Mouse (Mus musculus): ENCODE measurements around the gene Cbx1. TPM values are rescaled to one million over a fixed set of nuclear protein-coding genes. Genes with fewer than 3 reads are reported as not detected.

Gene Cbx1
- total RNA-seq (2014; rRNA removed) (57.0 and 62.4 TPM in 2 replicates), polyA plus RNA-seq (2015; fragmentation: Nextera tagmentation; extraction: Ambion mirVana) (53.7 and 55.6 TPM in 2 replicates)

- peak within 1 kb of the TSS; percentile 79 for H3K4me2 ChIP-seq (ENCODE audit: low read depth)
- H3K4me3 ChIP-seq (ENCODE audit: low read depth, low read length): peak within 1 kb of the TSS; percentile 93
- no peaks in the 10 kb centered on the region for H3K27me3 ChIP-seq (ENCODE audit: insufficient read depth, low read length)
- no peaks in the 10 kb centered on the region for H3K36me3 ChIP-seq (ENCODE audit: insufficient read depth)
- TF ChIP-seq CTCF (IDR thresholded peaks at IDR 0.05; ENCODE audit: low read depth): no peak
- H3K4me1 ChIP-seq (ENCODE audit: insufficient read depth): peaks cover 8% of the 10 kb centered on the region; the same call in 1 of the 2 replicates
- ATAC-seq (peak; percentile 100), DNase-seq (peak; percentile 94)
- no peaks in the 10 kb centered on the region for H3K9me3 ChIP-seq (ENCODE audit: low read length)
- 3% methylated on average over 93 of the region's 93 CpGs for WGBS
- H3K27ac ChIP-seq (ENCODE audit: low read depth, low read length): peak within 1 kb of the TSS; percentile 92
- H3K9ac ChIP-seq: peak within 1 kb of the TSS; percentile 92
Observed at GRCm38 (mm10) chr11:96788871-96789795, at the start of gene Cbx1. TSS of gene Cbx1 (plus strand) at chr11:96789127.

DNA sequence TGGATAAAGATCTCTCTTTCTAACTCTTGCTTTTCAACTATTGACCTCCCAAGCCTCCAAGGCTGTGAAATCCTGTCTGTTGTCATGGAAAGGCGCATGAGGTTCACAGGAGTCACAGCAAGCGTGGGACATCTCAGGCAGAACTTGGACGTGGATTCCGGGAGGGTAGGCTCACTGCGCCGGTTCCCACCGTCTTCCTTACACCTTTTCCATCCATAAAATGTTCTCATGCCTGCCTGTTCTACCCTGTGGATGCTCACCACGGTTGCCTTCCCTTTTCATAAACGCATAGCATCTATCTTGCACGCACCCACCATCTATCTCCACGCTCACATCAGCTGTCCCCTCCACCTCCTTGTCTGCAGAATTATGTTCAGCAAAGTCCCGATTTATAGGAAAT, 48.1 kb upstream of the Cbx1 start:
- Histone ChIP-seq H3K4me1 (ENCODE audit: insufficient read depth) (no peaks in the 10 kb centered on the region; the same call in 1 of the 2 replicates), H3K4me3 (ENCODE audit: low read depth, low read length) (no peak overlapping the region), H3K27ac (ENCODE audit: low read depth, low read length) (no peak overlapping the region), H3K4me2 (ENCODE audit: low read depth) (no peak overlapping the region), H3K9ac (no peak overlapping the region), H3K27me3 (ENCODE audit: insufficient read depth, low read length) (peaks cover 38% of the 10 kb centered on the region), H3K9me3 (ENCODE audit: low read length) (no peaks in the 10 kb centered on the region), H3K36me3 (ENCODE audit: insufficient read depth) (no peaks in the 10 kb centered on the region)
- ATAC-seq: no peak
- 53% methylated on average over 12 of the region's 12 CpGs for WGBS
- TF ChIP-seq CTCF (IDR thresholded peaks at IDR 0.05; ENCODE audit: low read depth): no peak
- no peak for DNase-seq

DNA sequence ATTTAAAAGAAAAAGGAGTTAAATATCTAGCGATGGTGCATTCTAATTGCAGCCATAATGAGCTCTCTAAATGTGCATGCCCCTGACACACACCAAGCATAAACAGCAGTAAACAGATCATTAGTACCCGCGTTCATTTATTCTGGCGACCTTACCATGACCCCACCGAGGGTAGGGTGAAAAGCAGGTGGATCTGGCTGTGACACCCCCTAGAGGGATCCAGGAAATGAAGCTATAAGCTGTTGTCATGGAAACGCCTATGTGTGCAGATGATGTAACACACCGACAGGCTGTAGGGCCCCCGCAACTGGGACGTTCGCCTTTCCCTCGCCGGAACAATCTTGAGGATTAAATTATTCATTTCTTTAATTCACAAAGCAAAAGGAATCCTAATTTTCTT, 46.9 kb upstream of the Cbx1 start:
- H3K27ac ChIP-seq (ENCODE audit: low read depth, low read length): no peak overlapping the region
- under 1% methylated on average over 12 of the region's 12 CpGs for WGBS
- no peaks in the 10 kb centered on the region; the same call in 1 of the 2 replicates for H3K4me1 ChIP-seq (ENCODE audit: insufficient read depth)
- peak; percentile 80 for ATAC-seq
- H3K36me3 ChIP-seq (ENCODE audit: insufficient read depth): no peaks in the 10 kb centered on the region
- H3K9ac ChIP-seq: no peak overlapping the region
- TF ChIP-seq CTCF (IDR thresholded peaks at IDR 0.05; ENCODE audit: low read depth): no peak
- H3K9me3 ChIP-seq (ENCODE audit: low read length): no peaks in the 10 kb centered on the region
- H3K27me3 ChIP-seq (ENCODE audit: insufficient read depth, low read length): peaks cover 30% of the 10 kb centered on the region
- H3K4me2 ChIP-seq (ENCODE audit: low read depth): peak overlapping the region; percentile 25
- peak; percentile 63 for DNase-seq
- peak overlapping the region; percentile 7; the same call in 1 of the 2 replicates for H3K4me3 ChIP-seq (ENCODE audit: low read depth, low read length)

DNA sequence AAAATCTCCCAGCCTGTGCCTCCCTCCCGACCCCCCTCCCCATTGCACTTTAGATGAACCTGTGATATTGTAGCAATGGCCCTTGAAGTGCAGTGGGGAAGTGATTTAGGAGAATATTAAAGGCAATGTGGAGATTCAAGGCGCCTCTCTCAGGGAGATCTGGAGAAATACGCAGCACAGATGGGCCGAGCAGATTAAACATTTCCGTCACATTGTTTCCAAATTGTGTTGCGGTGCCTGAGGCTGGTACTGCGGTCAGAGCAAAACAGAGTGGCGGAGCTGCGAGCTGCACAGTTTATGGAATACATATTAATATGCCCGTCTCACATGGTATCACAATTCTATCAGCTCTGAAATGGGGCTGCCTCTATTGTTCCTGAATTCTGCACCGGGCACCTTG, 45.9 kb upstream of the Cbx1 start:
- Histone ChIP-seq H3K9me3 (ENCODE audit: low read length) (no peaks in the 10 kb centered on the region), H3K27ac (ENCODE audit: low read depth, low read length) (no peak overlapping the region), H3K36me3 (ENCODE audit: insufficient read depth) (no peaks in the 10 kb centered on the region), H3K4me1 (ENCODE audit: insufficient read depth) (no peaks in the 10 kb centered on the region; the same call in 1 of the 2 replicates), H3K9ac (no peak overlapping the region), H3K27me3 (ENCODE audit: insufficient read depth, low read length) (peaks cover 24% of the 10 kb centered on the region), H3K4me3 (ENCODE audit: low read depth, low read length) (no peak overlapping the region), H3K4me2 (ENCODE audit: low read depth) (no peak overlapping the region)
- DNase-seq: no peak
- 24% methylated on average over 11 of the region's 11 CpGs for WGBS
- no peak for ATAC-seq
- TF ChIP-seq CTCF (IDR thresholded peaks at IDR 0.05; ENCODE audit: low read depth): no peak

DNA sequence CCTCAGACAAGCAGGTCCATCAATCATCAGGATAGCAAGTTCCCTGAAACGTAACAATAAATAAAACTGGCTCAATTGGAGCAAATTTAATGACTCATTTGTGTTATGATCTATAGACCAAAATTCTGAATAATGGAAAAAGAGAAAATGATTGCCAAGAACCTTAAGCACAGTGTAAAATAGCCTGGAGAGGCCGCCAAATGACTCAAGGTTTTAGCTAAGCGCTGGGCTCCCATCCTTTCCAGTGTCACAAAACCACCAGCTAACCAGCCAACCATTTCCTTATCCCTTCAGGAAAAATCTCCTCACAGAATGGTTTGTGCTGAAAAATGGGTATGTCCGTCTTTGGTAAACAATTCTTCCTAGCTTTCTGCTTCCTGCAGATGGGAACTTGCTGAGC, 45.0 kb upstream of the Cbx1 start:
- no peak for DNase-seq
- Histone ChIP-seq H3K27me3 (ENCODE audit: insufficient read depth, low read length) (peaks cover 19% of the 10 kb centered on the region), H3K36me3 (ENCODE audit: insufficient read depth) (no peaks in the 10 kb centered on the region), H3K4me1 (ENCODE audit: insufficient read depth) (no peaks in the 10 kb centered on the region; the same call in 1 of the 2 replicates), H3K4me2 (ENCODE audit: low read depth) (no peak overlapping the region), H3K27ac (ENCODE audit: low read depth, low read length) (no peak overlapping the region), H3K4me3 (ENCODE audit: low read depth, low read length) (no peak overlapping the region), H3K9ac (no peak overlapping the region), H3K9me3 (ENCODE audit: low read length) (no peaks in the 10 kb centered on the region)
- WGBS: 77% methylated on average over 4 of the region's 4 CpGs
- no peak for ATAC-seq
- TF ChIP-seq CTCF (IDR thresholded peaks at IDR 0.05; ENCODE audit: low read depth): no peak

- no peaks in the 10 kb centered on the region for H3K36me3 ChIP-seq (ENCODE audit: insufficient read depth)
- H3K27me3 ChIP-seq (ENCODE audit: insufficient read depth, low read length): peaks cover 7% of the 10 kb centered on the region; the same call in 1 of the 2 replicates
- H3K4me2 ChIP-seq (ENCODE audit: low read depth): no peak overlapping the region
- WGBS: 34% methylated on average over 6 of the region's 6 CpGs
- no peak overlapping the region for H3K4me3 ChIP-seq (ENCODE audit: low read depth, low read length)
- no peak overlapping the region for H3K9ac ChIP-seq
- ATAC-seq (no peak), DNase-seq (no peak)
- H3K27ac ChIP-seq (ENCODE audit: low read depth, low read length): no peak overlapping the region
- no peaks in the 10 kb centered on the region for H3K9me3 ChIP-seq (ENCODE audit: low read length)
- no peaks in the 10 kb centered on the region; the same call in 1 of the 2 replicates for H3K4me1 ChIP-seq (ENCODE audit: insufficient read depth)
- TF ChIP-seq CTCF (IDR thresholded peaks at IDR 0.05; ENCODE audit: low read depth): no peak
Observed at GRCm38 (mm10) chr11:96746648-96747047, 42.3 kb upstream of the Cbx1 start.

GRCm38 (mm10) chr11:96747555-96747954, 41.4 kb upstream of the Cbx1 start:
- no peak for ATAC-seq
- no peak overlapping the region for H3K9ac ChIP-seq
- H3K27ac ChIP-seq (ENCODE audit: low read depth, low read length): no peak overlapping the region
- TF ChIP-seq CTCF (IDR thresholded peaks at IDR 0.05; ENCODE audit: low read depth): no peak
- no peaks in the 10 kb centered on the region; the same call in 1 of the 2 replicates for H3K4me1 ChIP-seq (ENCODE audit: insufficient read depth)
- H3K27me3 ChIP-seq (ENCODE audit: insufficient read depth, low read length): peaks cover 7% of the 10 kb centered on the region; the same call in 1 of the 2 replicates
- no peaks in the 10 kb centered on the region for H3K9me3 ChIP-seq (ENCODE audit: low read length)
- H3K36me3 ChIP-seq (ENCODE audit: insufficient read depth): no peaks in the 10 kb centered on the region
- 50% methylated on average over 3 of the region's 3 CpGs for WGBS
- no peak for DNase-seq
- no peak overlapping the region for H3K4me3 ChIP-seq (ENCODE audit: low read depth, low read length)
- H3K4me2 ChIP-seq (ENCODE audit: low read depth): no peak overlapping the region

All from forebrain, postnatal 0 days (tissue).